Mouse (Mus musculus) left cerebral cortex, postnatal 4 days (tissue): ENCODE data around the gene Twsg1. TPM values are rescaled to one million over a fixed set of nuclear protein-coding genes. Genes with fewer than 3 reads are reported as not detected.
A peak's percentile ranks its signal among the peaks of the same experiment; 100 is the strongest.
"Not testable (repeated sequence)": the region's sequence is repeated elsewhere in the genome, so short reads cannot be mapped to it uniquely, and the experiment has no call there.

Source experiments
- DNase-seq: peaks from one replicate; pipeline ENCODE4 v3.0.0-alpha.2; 2022
- intact Hi-C: fragments of 180-260 bp; cut with DNase I; formaldehyde crosslinking; loops from one replicate; pipeline ENCODE4 v1.15.1; 2025
- total RNA-seq, 2 experiments: library from RNA; stranded (reverse); gene quantifications; 2 replicates each; pipeline ENCODE4 v1.2.3; 2021

The Twsg1 gene
- 10 to 100 TPM; 35.5 to 38.3 TPM for total RNA-seq

GRCm38 (mm10) chr17:65950622-65951404, at the start of gene Twsg1:
Twsg1 (minus strand) TSS chr17:65951226.
- DNase-seq: peak; percentile 94
- intact Hi-C loops: loop anchor here (10.0 kb wide), 1 partner anchor 76 kb away; no protein-coding TSS in a partner anchor

GRCm38 (mm10) chr17:65988151-65988820, 37.3 kb upstream of the Twsg1 start:
- no peak for DNase-seq
- intact Hi-C loops: no loop called here

- DNase-seq, intact Hi-C loops: not testable (repeated sequence)
Measured at GRCm38 (mm10) chr17:65976720-65977119, 25.7 kb upstream of the Twsg1 start.

GRCm38 (mm10) chr17:65967751-65968150, 16.7 kb upstream of the Twsg1 start:
- no peak for DNase-seq
- intact Hi-C loops: no loop called here

- intact Hi-C loops: no loop called here
- DNase-seq: no peak
Measured at GRCm38 (mm10) chr17:65962263-65962662, 11.2 kb upstream of the Twsg1 start.

- DNase-seq: no peak
- intact Hi-C loops: no loop called here
Measured at GRCm38 (mm10) chr17:65961606-65962136, 10.6 kb upstream of the Twsg1 start.

GRCm38 (mm10) chr17:65959011-65959410, 8.0 kb upstream of the Twsg1 start:
- no peak for DNase-seq
- intact Hi-C loops: loop anchor here (10.0 kb wide), 1 partner anchor 84 kb away; no protein-coding TSS in a partner anchor

- intact Hi-C loops: loop anchor here (10.0 kb wide), 1 partner anchor 84 kb away; no protein-coding TSS in a partner anchor
- DNase-seq: no peak
Measured at GRCm38 (mm10) chr17:65958366-65958765, 7.3 kb upstream of the Twsg1 start.

- intact Hi-C loops: loop anchor here (10.0 kb wide), 1 partner anchor 83 kb away; no protein-coding TSS in a partner anchor
- no peak for DNase-seq
Measured at GRCm38 (mm10) chr17:65957782-65958325, 6.8 kb upstream of the Twsg1 start.

- intact Hi-C loops: loop anchor here (10.0 kb wide), 1 partner anchor 82 kb away; no protein-coding TSS in a partner anchor
- peak; percentile 23 for DNase-seq
Measured at GRCm38 (mm10) chr17:65956993-65957781, 6.2 kb upstream of the Twsg1 start.

GRCm38 (mm10) chr17:65956140-65956539, 5.1 kb upstream of the Twsg1 start:
- DNase-seq: no peak
- intact Hi-C loops: loop anchor here (10.0 kb wide), 1 partner anchor 81 kb away; no protein-coding TSS in a partner anchor

GRCm38 (mm10) chr17:65953959-65954358, 2.9 kb upstream of the Twsg1 start:
- intact Hi-C loops: loop anchor here (10.0 kb wide), 1 partner anchor 79 kb away; no protein-coding TSS in a partner anchor
- DNase-seq: no peak

- intact Hi-C loops: loop anchor here (10.0 kb wide), 1 partner anchor 77 kb away; no protein-coding TSS in a partner anchor
- no peak for DNase-seq
Measured at GRCm38 (mm10) chr17:65952083-65952482, 1.1 kb upstream of the Twsg1 start.

GRCm38 (mm10) chr17:65950183-65950582, 843 bp downstream of the Twsg1 start:
- intact Hi-C loops: loop anchor here (10.0 kb wide), 1 partner anchor 75 kb away; no protein-coding TSS in a partner anchor
- DNase-seq: peak; percentile 35

GRCm38 (mm10) chr17:65947307-65947706, 3.7 kb downstream of the Twsg1 start:
- intact Hi-C loops: no loop called here
- DNase-seq: no peak

- intact Hi-C loops: no loop called here
- DNase-seq: no peak
Measured at GRCm38 (mm10) chr17:65945420-65945819, 5.6 kb downstream of the Twsg1 start.

GRCm38 (mm10) chr17:65942394-65942793, 8.6 kb downstream of the Twsg1 start:
- intact Hi-C loops: no loop called here
- no peak for DNase-seq

- DNase-seq: no peak
- intact Hi-C loops: no loop called here
Measured at GRCm38 (mm10) chr17:65941275-65941674, 9.8 kb downstream of the Twsg1 start.

- intact Hi-C loops: no loop called here
- DNase-seq: no peak
Measured at GRCm38 (mm10) chr17:65940221-65940620, 10.8 kb downstream of the Twsg1 start.
